Mouse (Mus musculus) limb, embryonic 14.5 days (tissue): ENCODE data around the gene Fbn1. TPM values are rescaled to one million over a fixed set of nuclear protein-coding genes. Genes with fewer than 3 reads are reported as not detected.

Experiments used
- ATAC-seq: fragments of 200-750 bp; cut with Nextera tagmentation; 2 replicates; pipeline ENCODE4 v1.8.0; 2017; ENCODE audit warnings: low read depth, moderate number of reproducible peaks, moderate TSS enrichment; ENCODE audit not compliant: low FRiP score
- DNase-seq: peaks from one replicate; pipeline ENCODE4 v3.0.0-alpha.2; 2015; ENCODE audit warnings: low spot score
- H3K27ac ChIP-seq: fragments of 300-500 bp; sonication (generic); replicated peaks from 2 replicates; pipeline ENCODE4 v1.5.1; 2014; ENCODE audit warnings: low read depth, mild to moderate bottlenecking, low read length, moderate library complexity, mixed read lengths
- H3K27me3 ChIP-seq: fragments of 300-500 bp; sonication (generic); 2 replicates; pipeline ENCODE4 v1.6.1; 2014; ENCODE audit warnings: low read length, mixed read lengths; ENCODE audit not compliant: control insufficient read depth, insufficient read depth
- H3K36me3 ChIP-seq: fragments of 300-500 bp; sonication (generic); 2 replicates; pipeline ENCODE4 v1.6.1; 2014; ENCODE audit warnings: mild to moderate bottlenecking, low read length, moderate library complexity, mixed read lengths; ENCODE audit not compliant: control insufficient read depth, insufficient read depth
- H3K4me1 ChIP-seq: fragments of 300-500 bp; sonication (generic); 2 replicates; pipeline ENCODE4 v1.6.1; 2014; ENCODE audit warnings: antibody characterized with exemption, low read length, mixed read lengths; ENCODE audit not compliant: control insufficient read depth, insufficient read depth
- H3K4me2 ChIP-seq: fragments of 300-500 bp; sonication (generic); replicated peaks from 2 replicates; pipeline ENCODE4 v1.6.1; 2014; ENCODE audit warnings: low read depth, mild to moderate bottlenecking, low read length, moderate library complexity; ENCODE audit not compliant: severe bottlenecking
- H3K4me3 ChIP-seq: fragments of 300-500 bp; sonication (generic); replicated peaks from 2 replicates; pipeline ENCODE4 v1.5.1; 2014; ENCODE audit warnings: low read length
- H3K9ac ChIP-seq: fragments of 300-500 bp; sonication (generic); 2 replicates; pipeline ENCODE4 v1.6.1; 2014; ENCODE audit warnings: mild to moderate bottlenecking, low read depth, low read length, moderate library complexity; ENCODE audit not compliant: severe bottlenecking
- H3K9me3 ChIP-seq: fragments of 300-500 bp; sonication (generic); 2 replicates; pipeline ENCODE4 v1.6.1; 2016; ENCODE audit warnings: low read length; ENCODE audit not compliant: control insufficient read depth
- POLR2A ChIP-seq: fragments of 200-500 bp; IDR thresholded peaks from 2 replicates; pipeline ENCODE4 v1.8.0; 2012; ENCODE audit warnings: inconsistent platforms, mild to moderate bottlenecking, moderate library complexity, borderline replicate concordance; ENCODE audit not compliant: insufficient read depth, insufficient read length; ENCODE audit errors: extremely low read depth
- WGBS: fragments of 180-500 bp; shearing (Covaris S2); extraction: QIAGEN DNeasy Blood & Tissue Kit; methylation state at CpG from one replicate; pipeline ENCODE4 v1.1.7; 2014; 5-methylcytosine and 5-hydroxymethylcytosine counted together
- polyA plus RNA-seq, 2 experiments: library from polyadenylated mRNA; depleted of rRNA in 1 of 2; stranded (reverse) in 1 of 2; unstranded in 1 of 2; fragments of >200 nt; fragmentation: Nextera tagmentation in 1 of 2; extraction: Ambion mirVana in 1 of 2; gene quantifications; 2 replicates each; pipeline versions ENCODE4 v1.2.1 to v1.2.3; 2012 to 2014

The Fbn1 gene
- polyA plus RNA-seq, 2 experiments = 31.4 to 49.4 TPM

GRCm38 (mm10) chr2:125420604-125421003 lies 87.2 kb downstream of the Fbn1 start:
- Histone ChIP-seq H3K36me3 (no peaks in the 10 kb centered on the region), H3K27ac (no peak overlapping the region), H3K4me3 (no peak overlapping the region), H3K4me1 (no peaks in the 10 kb centered on the region), H3K27me3 (no peaks in the 10 kb centered on the region), H3K4me2 (no peak overlapping the region), H3K9me3 (no peaks in the 10 kb centered on the region), H3K9ac (no peak overlapping the region)
- ATAC-seq = peak; percentile 59; the same call in 1 of the 2 replicates
- TF ChIP-seq POLR2A = no peak
- WGBS = 59% methylated on average over 9 of the region's 9 CpGs
- peak; percentile 68 for DNase-seq

GRCm38 (mm10) chr2:125419681-125420080 lies 88.1 kb downstream of the Fbn1 start:
- 80% methylated on average over 4 of the region's 4 CpGs for WGBS
- TF ChIP-seq POLR2A = no peak
- no peaks in the 10 kb centered on the region for H3K9me3 ChIP-seq
- H3K4me3 ChIP-seq = no peak overlapping the region
- H3K27ac ChIP-seq = no peak overlapping the region
- no peak overlapping the region for H3K4me2 ChIP-seq
- no peaks in the 10 kb centered on the region for H3K4me1 ChIP-seq
- no peak for ATAC-seq
- no peak overlapping the region for H3K9ac ChIP-seq
- DNase-seq = no peak
- no peaks in the 10 kb centered on the region for H3K27me3 ChIP-seq
- no peaks in the 10 kb centered on the region for H3K36me3 ChIP-seq

DNA sequence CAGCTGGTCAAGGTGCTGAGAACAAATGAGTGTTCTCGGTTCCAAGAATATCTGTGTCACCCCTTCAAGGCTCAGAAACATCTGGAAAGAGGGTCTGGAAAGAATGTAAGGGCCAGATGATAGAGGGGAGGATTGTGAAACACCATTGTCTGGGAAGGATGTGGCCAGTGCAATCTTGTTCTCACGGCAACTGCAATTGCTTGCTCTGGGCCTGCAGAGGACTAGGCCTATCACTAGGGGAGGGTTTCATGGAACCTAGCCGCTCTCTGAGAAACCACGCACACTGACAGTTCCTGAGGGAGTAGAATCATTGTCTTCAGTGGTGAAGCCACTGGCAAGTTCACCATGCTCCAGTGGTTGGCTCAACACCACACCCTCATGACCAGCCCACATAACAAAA lies 89.2 kb downstream of the Fbn1 start:
- no peak overlapping the region for H3K4me3 ChIP-seq
- no peak for ATAC-seq
- H3K27me3 ChIP-seq = no peaks in the 10 kb centered on the region
- H3K9ac ChIP-seq = no peak overlapping the region
- 77% methylated on average over 4 of the region's 4 CpGs for WGBS
- no peak for TF ChIP-seq POLR2A
- H3K4me1 ChIP-seq = no peaks in the 10 kb centered on the region
- H3K36me3 ChIP-seq = no peaks in the 10 kb centered on the region
- no peaks in the 10 kb centered on the region for H3K9me3 ChIP-seq
- no peak overlapping the region for H3K27ac ChIP-seq
- no peak overlapping the region for H3K4me2 ChIP-seq
- no peak for DNase-seq

DNA sequence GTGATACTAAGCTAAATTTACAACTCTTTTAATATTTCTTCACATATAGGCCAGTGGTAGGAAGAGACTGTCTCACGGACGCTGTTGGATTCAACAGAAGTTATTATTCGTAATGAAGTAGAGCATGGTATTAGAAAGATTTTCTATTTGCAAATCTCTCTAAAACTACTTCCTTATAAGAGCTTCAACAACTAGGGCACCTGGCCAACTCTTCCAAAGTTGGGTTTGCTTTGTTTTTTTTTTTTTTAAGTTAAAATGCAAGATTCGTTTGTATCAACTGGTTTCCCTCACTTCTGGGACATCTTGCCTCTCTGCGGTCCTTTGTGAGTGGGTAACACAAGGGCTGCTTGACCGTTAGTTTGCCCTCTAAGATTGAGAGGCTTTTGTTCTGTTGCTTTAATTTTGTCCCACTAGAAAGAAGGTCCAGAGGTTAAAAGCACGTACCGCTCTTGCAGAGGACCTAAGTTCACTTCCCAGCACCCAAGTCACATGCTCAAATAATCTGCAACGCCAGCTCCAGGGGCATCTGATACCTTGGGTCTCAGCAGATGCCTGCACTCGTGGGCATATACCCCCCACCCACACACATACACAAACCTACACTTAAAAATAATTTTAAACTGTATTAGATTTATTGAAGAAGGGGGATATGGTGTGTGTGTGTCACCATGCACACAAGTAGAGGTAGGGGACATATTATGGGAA lies 91.1 kb downstream of the Fbn1 start:
- DNase-seq = no peak

GRCm38 (mm10) chr2:125412351-125412750 lies 95.4 kb downstream of the Fbn1 start:
- Histone ChIP-seq H3K4me3 (no peak overlapping the region), H3K4me1 (no peaks in the 10 kb centered on the region), H3K9me3 (no peaks in the 10 kb centered on the region), H3K36me3 (peaks cover 12% of the 10 kb centered on the region), H3K27ac (no peak overlapping the region), H3K9ac (no peak overlapping the region), H3K27me3 (no peaks in the 10 kb centered on the region), H3K4me2 (no peak overlapping the region)
- DNase-seq (no peak), ATAC-seq (no peak)
- TF ChIP-seq POLR2A = no peak
- WGBS = 82% methylated on average over 15 of the region's 15 CpGs

More for the DNA sequence above, 91.1 kb downstream of the Fbn1 start:
- WGBS = 82% methylated on average over 10 of the region's 10 CpGs
- Histone ChIP-seq H3K4me3 (no peak overlapping the region), H3K9me3 (no peaks in the 10 kb centered on the region), H3K9ac (no peak overlapping the region), H3K27ac (no peak overlapping the region), H3K27me3 (no peaks in the 10 kb centered on the region), H3K36me3 (peaks cover 9% of the 10 kb centered on the region), H3K4me2 (no peak overlapping the region), H3K4me1 (no peaks in the 10 kb centered on the region)
- TF ChIP-seq POLR2A = no peak
- no peak for ATAC-seq
